16 mouse cellular contexts compared by ENCODE assay signal in genomic region chr4:62472071-62472470, GRCm38 (mm10). TPM values are rescaled to one million over a fixed set of nuclear protein-coding genes. Genes with fewer than 3 reads are reported as not detected.
"Had no signal": no experiment of that assay in that cellular context is flagged by ENCODE, and none has a peak within 500 bp of the region (broad histone marks: within the 10 kb centered on the region; RNA-seq: fewer than 3 reads in every experiment).

No protein-coding gene starts in this region.

- DNase-seq: kidney, adult 11 months; kidney, adult 8-10 months; kidney, postnatal 10 days; kidney, postnatal 36 days; liver, postnatal 0 days; lung, postnatal 10 days; lung, postnatal 36 days; retina, postnatal 1 day; thymus, adult 2 months; thymus, postnatal 14 days; thymus, postnatal 4 days had no signal

RNA-seq across cellular contexts. Expression of gene Wdr31, which starts 1.4 kb away (rescaled TPM):
- total RNA-seq: monocyte, adult 5-6 weeks had no signal

RNA-seq across cellular contexts. Expression of gene Hdhd3, which starts 31.2 kb away (rescaled TPM):
- total RNA-seq: neutrophil, adult 5-6 weeks had no signal

RNA-seq across cellular contexts. Expression of gene Rnf183, which starts 37.0 kb away (rescaled TPM):
- total RNA-seq: layer of hippocampus, postnatal 14 days; left cerebral cortex, adult 2 months; left cerebral cortex, postnatal 14 days; monocyte, adult 5-6 weeks; neutrophil, adult 5-6 weeks had no signal
